Mouse (Mus musculus) stomach, postnatal 0 days (tissue): ENCODE measurements around the gene 5330417C22Rik.
A peak's percentile ranks its signal among the peaks of the same experiment; 100 is the strongest.

Source experiments
- CTCF ChIP-seq: IDR thresholded peaks from 2 replicates; pipeline ENCODE4 v1.5.1; 2016; ENCODE audit warnings: antibody characterized with exemption, low read depth, mild to moderate bottlenecking, moderate library complexity
- EP300 ChIP-seq: optimal IDR thresholded peaks from 2 replicates; pipeline ENCODE3; 2016; ENCODE audit warnings: antibody characterized with exemption

DNA sequence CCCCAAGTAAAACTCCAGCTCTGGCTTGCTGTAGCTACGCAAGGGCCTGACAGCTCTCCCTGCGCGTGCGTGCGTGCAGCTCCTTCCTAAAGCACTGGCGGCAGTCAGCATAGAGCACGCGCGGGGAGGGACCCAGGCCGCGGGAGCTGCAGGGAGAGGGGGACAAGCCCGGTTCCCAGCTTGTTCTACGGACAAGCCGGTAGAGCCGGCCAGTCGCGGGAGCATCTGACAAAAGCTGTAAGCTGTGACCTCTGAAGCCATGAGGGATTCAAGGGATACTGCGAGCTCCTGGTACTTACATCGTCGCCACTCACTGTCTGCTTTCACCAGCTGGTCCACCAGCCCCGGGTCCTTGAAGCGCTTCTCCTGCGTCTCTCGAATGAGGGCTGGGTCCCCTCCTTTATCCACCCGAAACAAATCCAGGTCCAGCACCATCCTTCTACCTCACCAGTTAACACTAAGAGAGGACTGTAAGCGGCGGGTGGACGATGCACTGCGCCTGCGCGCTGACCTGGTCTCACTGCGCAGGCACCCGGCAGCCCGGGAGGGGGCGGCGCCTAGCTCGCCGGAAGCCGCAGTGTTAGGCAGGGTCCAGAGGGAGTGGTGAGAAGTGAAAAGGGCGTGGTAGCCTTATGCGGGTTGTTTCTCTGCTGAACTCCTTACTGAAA is 91.5 kb downstream of the 5330417C22Rik start, which contains the start of gene Sars:
- TF ChIP-seq CTCF = peak; percentile 58
- no peak for TF ChIP-seq EP300
